Mouse (Mus musculus) lung, adult 2 months (tissue): Measurements from ENCODE around the gene L2hgdh.

Source experiments
- CTCF ChIP-seq: fragments of 200-500 bp; IDR thresholded peaks from 2 replicates; pipeline ENCODE4 v1.5.1; 2011; ENCODE audit warnings: mild to moderate bottlenecking, low read length, control low read depth; ENCODE audit not compliant: insufficient read depth
- POLR2A ChIP-seq: fragments of 200-500 bp; IDR thresholded peaks from 2 replicates; pipeline ENCODE4 v1.6.1; 2011; ENCODE audit warnings: low read depth, mild to moderate bottlenecking, control low read depth, low read length, borderline replicate concordance; ENCODE audit errors: extremely low read depth

DNA sequence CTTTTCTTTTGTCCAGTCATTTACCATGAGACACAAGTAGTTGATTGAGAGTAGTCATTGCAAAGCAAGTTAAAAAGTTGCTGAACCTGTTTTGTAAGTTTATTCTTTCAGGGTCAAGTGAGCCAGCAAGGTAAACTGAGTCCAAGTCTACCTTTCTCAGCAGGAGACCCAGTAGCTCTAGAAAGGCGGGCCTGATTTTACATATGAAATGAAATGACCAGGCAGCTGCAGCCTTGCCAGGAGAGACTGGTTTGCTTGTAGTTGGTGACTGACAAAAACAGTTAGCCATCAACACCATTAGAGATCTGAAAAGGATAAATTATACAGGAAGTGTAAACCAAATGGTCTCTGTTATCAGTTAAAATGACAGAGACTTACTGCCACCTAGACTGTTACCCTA is 5.6 kb upstream of the L2hgdh start:
- no peak for TF ChIP-seq CTCF
- no peak for TF ChIP-seq POLR2A
